Mouse (Mus musculus): ENCODE results near the gene Rbfox2. TPM values are rescaled to one million over a fixed set of nuclear protein-coding genes. Genes with fewer than 3 reads are reported as not detected.
"Not testable (repeated sequence)": the region's sequence is repeated elsewhere in the genome, so short reads cannot be mapped to it uniquely, and the experiment has no call there.

The Rbfox2 gene
- total and polyA plus RNA-seq, 3 experiments: 0.89 TPM; not detected in 2

GRCm38 (mm10) chr15:77065259-77065852 lies 241.4 kb downstream of the Rbfox2 start:
- in situ Hi-C loops (cut with MboI; ENCODE audit: low pct_ligation_motif_present, low pct_unique_long_range_greater_than_20kb, low sequenced_read_pairs): no loop called here
- no peaks in the 10 kb centered on the region for H3K79me2 ChIP-seq (replicated peaks; ENCODE audit: control insufficient read depth, extremely low read depth, insufficient read depth, poor library complexity, severe bottlenecking)
- dilution Hi-C loops (cut with MboI; ENCODE audit: extremely low pct_ligation_motif_present, extremely low pct_unique_long_range_greater_than_20kb, low sequenced_read_pairs): no loop called here
- TF ChIP-seq CTCF (conservative IDR thresholded peaks at IDR 0.05 in 1 of 2, IDR thresholded peaks at IDR 0.05 in 1 of 2; ENCODE audit: low read depth in 2 of 2, low read length in 2 of 2): no peak
- no peak for TF ChIP-seq SMC3 (IDR thresholded peaks at IDR 0.05; ENCODE audit: low read depth, low read length)
- no peak for TF ChIP-seq MAX (IDR thresholded peaks at IDR 0.05; ENCODE audit: low read length)
- TF ChIP-seq POLR2AphosphoS2 (IDR thresholded peaks at IDR 0.05; ENCODE audit: low read depth, low read length): no peak
- no peak for TF ChIP-seq ELF1 (IDR thresholded peaks at IDR 0.05; ENCODE audit: low read depth, low read length)
- TF ChIP-seq RCOR1 (conservative IDR thresholded peaks at IDR 0.05; ENCODE audit: low read depth, low read length): no peak
- no peak for TF ChIP-seq NELFE (IDR thresholded peaks at IDR 0.05; ENCODE audit: low read depth, low read length)
- TF ChIP-seq PAX5 (IDR thresholded peaks at IDR 0.05; ENCODE audit: low read length): no peak
- TF ChIP-seq USF2 (conservative IDR thresholded peaks at IDR 0.05; ENCODE audit: low read depth, low read length): no peak
- TF ChIP-seq ZC3H11A (IDR thresholded peaks at IDR 0.05; ENCODE audit: low read depth, low read length): no peak
- TF ChIP-seq TBP (conservative IDR thresholded peaks at IDR 0.05; ENCODE audit: low read depth, low read length): no peak
- TF ChIP-seq KAT2A (IDR thresholded peaks at IDR 0.05; ENCODE audit: insufficient replicate concordance, low read length): no peak
- TF ChIP-seq TCF12 (IDR thresholded peaks at IDR 0.05; ENCODE audit: low read depth, low read length): no peak
- no peak for TF ChIP-seq GABPA (IDR thresholded peaks at IDR 0.05; ENCODE audit: insufficient replicate concordance, low read depth, low read length)
- no peak for TF ChIP-seq MEF2A (IDR thresholded peaks at IDR 0.05; ENCODE audit: borderline replicate concordance, low read depth, low read length)
- TF ChIP-seq E2F4 (IDR thresholded peaks at IDR 0.05; ENCODE audit: insufficient replicate concordance, low read depth, low read length): no peak
- TF ChIP-seq CHD1 (IDR thresholded peaks at IDR 0.05; ENCODE audit: low read depth, low read length): no peak
- TF ChIP-seq MAFK (IDR thresholded peaks at IDR 0.05; ENCODE audit: insufficient replicate concordance, low read length): no peak
- TF ChIP-seq MXI1 (IDR thresholded peaks at IDR 0.05; ENCODE audit: low read depth, low read length): no peak
- no peak for TF ChIP-seq ZMIZ1 (IDR thresholded peaks at IDR 0.05; ENCODE audit: low read depth, low read length)
- no peak overlapping the region for H3K9ac ChIP-seq (ENCODE audit: insufficient read depth, low read depth)
- H3K27me3 ChIP-seq (replicated peaks): peaks cover 71% of the 10 kb centered on the region
- no peak for DNase-seq (ENCODE audit: extremely low read depth)
- peaks cover 5% of the 10 kb centered on the region for H3K9me3 ChIP-seq (replicated peaks; ENCODE audit: low read length)
- H3K36me3 ChIP-seq (replicated peaks in 1 of 2; ENCODE audit: control insufficient read depth in 1 of 2, insufficient read depth in 1 of 2, low read length in 1 of 2): no peaks in the 10 kb centered on the region
- H3K4me2 ChIP-seq (ENCODE audit: insufficient read depth, low read depth, poor library complexity, severe bottlenecking): no peak overlapping the region
- H3K4me1 ChIP-seq (ENCODE audit: control insufficient read depth in 1 of 2, insufficient read depth in 2 of 2): no peaks in the 10 kb centered on the region; a peak in 1 of 4 replicates
- no peak overlapping the region for H3K4me3 ChIP-seq (replicated peaks in 1 of 3; ENCODE audit: low read depth in 2 of 3, low read length in 2 of 3, poor library complexity in 1 of 3)
- no peak overlapping the region for H3K27ac ChIP-seq (ENCODE audit: insufficient read depth, low read depth)

DNA sequence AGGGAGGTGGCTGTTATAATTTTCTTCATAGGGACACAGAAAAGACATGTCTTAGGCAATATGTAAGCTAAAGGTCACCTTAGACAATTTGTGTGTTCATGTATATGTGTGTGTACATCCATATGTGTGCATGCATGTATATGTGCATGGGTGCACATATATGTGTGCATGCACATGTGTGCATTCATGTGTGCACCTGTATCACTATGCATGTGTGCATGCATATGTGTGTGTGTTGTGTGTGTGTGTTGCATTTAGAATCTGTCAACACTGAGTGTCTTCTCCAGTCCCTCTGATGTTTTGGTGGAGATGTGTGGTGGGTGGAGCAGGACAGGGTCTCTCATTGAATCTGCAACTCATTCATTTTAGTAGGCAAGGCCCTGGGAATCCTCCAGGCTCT lies 244.1 kb downstream of the Rbfox2 start:
- Histone ChIP-seq H3K9me3 (replicated peaks; ENCODE audit: low read length) (peaks cover 5% of the 10 kb centered on the region), H3K4me2 (ENCODE audit: insufficient read depth, low read depth, poor library complexity, severe bottlenecking) (no peak overlapping the region), H3K27ac (ENCODE audit: insufficient read depth, low read depth) (no peak overlapping the region), H3K36me3 (replicated peaks in 1 of 2; ENCODE audit: control insufficient read depth in 1 of 2, insufficient read depth in 1 of 2, low read length in 1 of 2) (no peaks in the 10 kb centered on the region), H3K79me2 (replicated peaks; ENCODE audit: control insufficient read depth, extremely low read depth, insufficient read depth, poor library complexity, severe bottlenecking) (no peaks in the 10 kb centered on the region), H3K9ac (ENCODE audit: insufficient read depth, low read depth) (no peak overlapping the region), H3K4me1 (ENCODE audit: control insufficient read depth in 1 of 2, insufficient read depth in 2 of 2) (no peaks in the 10 kb centered on the region; a peak in 1 of 4 replicates), H3K4me3 (replicated peaks in 1 of 3; ENCODE audit: low read depth in 2 of 3, low read length in 2 of 3, poor library complexity in 1 of 3) (no peak overlapping the region), H3K27me3 (replicated peaks) (peaks cover 67% of the 10 kb centered on the region)
- dilution Hi-C loops (cut with MboI; ENCODE audit: extremely low pct_ligation_motif_present, extremely low pct_unique_long_range_greater_than_20kb, low sequenced_read_pairs): no loop called here
- in situ Hi-C loops (cut with MboI; ENCODE audit: low pct_ligation_motif_present, low pct_unique_long_range_greater_than_20kb, low sequenced_read_pairs): no loop called here
- TF ChIP-seq E2F4 (IDR thresholded peaks at IDR 0.05; ENCODE audit: insufficient replicate concordance, low read depth, low read length): no peak
- TF ChIP-seq JUND (conservative IDR thresholded peaks at IDR 0.05; ENCODE audit: low read depth, low read length): no peak
- no peak for TF ChIP-seq POLR2AphosphoS2 (IDR thresholded peaks at IDR 0.05; ENCODE audit: low read depth, low read length)
- TF ChIP-seq MAX (IDR thresholded peaks at IDR 0.05; ENCODE audit: low read length): no peak
- no peak for TF ChIP-seq ZC3H11A (IDR thresholded peaks at IDR 0.05; ENCODE audit: low read depth, low read length)
- no peak for TF ChIP-seq JUN (IDR thresholded peaks at IDR 0.05; ENCODE audit: insufficient read depth, low read depth, low read length)
- TF ChIP-seq MAZ (IDR thresholded peaks at IDR 0.05; ENCODE audit: low read depth, low read length): no peak
- TF ChIP-seq CTCF (conservative IDR thresholded peaks at IDR 0.05 in 1 of 2, IDR thresholded peaks at IDR 0.05 in 1 of 2; ENCODE audit: low read depth in 2 of 2, low read length in 2 of 2): no peak
- TF ChIP-seq CHD2 (IDR thresholded peaks at IDR 0.05; ENCODE audit: low read length): no peak
- TF ChIP-seq ZNF384 (IDR thresholded peaks at IDR 0.05; ENCODE audit: low read depth, low read length): no peak
- TF ChIP-seq ZKSCAN1 (IDR thresholded peaks at IDR 0.05; ENCODE audit: borderline replicate concordance, low read depth, low read length): no peak
- DNase-seq (ENCODE audit: extremely low read depth): no peak

DNA sequence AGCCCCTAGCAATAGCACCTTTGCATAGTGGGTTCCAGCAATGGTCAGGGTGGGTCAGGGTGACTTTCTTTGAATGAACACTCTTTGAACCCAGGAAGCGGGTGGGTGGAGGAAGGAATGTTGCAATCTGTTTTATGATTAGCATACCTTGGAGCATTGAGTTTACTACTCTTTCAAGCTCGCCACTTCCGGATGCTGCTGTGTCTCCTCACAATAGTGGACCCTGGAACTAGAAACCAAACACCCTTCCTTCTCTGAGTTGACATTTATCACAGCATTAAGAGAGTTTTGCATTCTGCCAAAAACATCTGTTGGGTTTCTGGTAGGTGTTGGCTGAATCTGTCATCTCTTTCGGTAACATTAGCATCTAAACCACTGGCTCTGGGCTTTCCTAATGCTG lies 247.4 kb downstream of the Rbfox2 start:
- H3K4me1 ChIP-seq (ENCODE audit: control insufficient read depth in 1 of 2, insufficient read depth in 2 of 2); in situ Hi-C loops (cut with MboI; ENCODE audit: low pct_ligation_motif_present, low pct_unique_long_range_greater_than_20kb, low sequenced_read_pairs); H3K9ac ChIP-seq (ENCODE audit: insufficient read depth, low read depth); H3K36me3 ChIP-seq (replicated peaks in 1 of 2; ENCODE audit: control insufficient read depth in 1 of 2, insufficient read depth in 1 of 2, low read length in 1 of 2); H3K4me2 ChIP-seq (ENCODE audit: insufficient read depth, low read depth, poor library complexity, severe bottlenecking); H3K27ac ChIP-seq (ENCODE audit: insufficient read depth, low read depth); DNase-seq (ENCODE audit: extremely low read depth); H3K9me3 ChIP-seq (replicated peaks; ENCODE audit: low read length); H3K4me3 ChIP-seq (replicated peaks in 1 of 3; ENCODE audit: low read depth in 2 of 3, low read length in 2 of 3, poor library complexity in 1 of 3); dilution Hi-C loops (cut with MboI; ENCODE audit: extremely low pct_ligation_motif_present, extremely low pct_unique_long_range_greater_than_20kb, low sequenced_read_pairs); H3K79me2 ChIP-seq (replicated peaks; ENCODE audit: control insufficient read depth, extremely low read depth, insufficient read depth, poor library complexity, severe bottlenecking): not testable (repeated sequence)
- H3K27me3 ChIP-seq (replicated peaks): peaks cover 76% of the 10 kb centered on the region
